Mouse (Mus musculus) stomach, embryonic 14.5 days (tissue): Measurements from ENCODE around the gene Pcsk5. TPM values are rescaled to one million over a fixed set of nuclear protein-coding genes. Genes with fewer than 3 reads are reported as not detected.

Experiments used
- ATAC-seq: fragments of 200-750 bp; cut with Nextera tagmentation; 2 replicates; pipeline ENCODE4 v1.8.0; 2017; ENCODE audit warnings: low read depth, moderate TSS enrichment; ENCODE audit not compliant: insufficient number of reproducible peaks, insufficient read depth, low FRiP score
- H3K27ac ChIP-seq: fragments of 300-500 bp; sonication (generic); 2 replicates; pipeline ENCODE4 v1.5.1; 2014; ENCODE audit warnings: mild to moderate bottlenecking, low read length, moderate library complexity, mixed read lengths
- H3K27me3 ChIP-seq: fragments of 300-500 bp; sonication (generic); 2 replicates; pipeline ENCODE4 v1.6.1; 2014; ENCODE audit warnings: low read length, control low read depth, mixed read lengths; ENCODE audit not compliant: control insufficient read depth, insufficient read depth
- H3K36me3 ChIP-seq: fragments of 300-500 bp; sonication (generic); 2 replicates; pipeline ENCODE4 v1.6.1; 2014; ENCODE audit warnings: mild to moderate bottlenecking, control low read depth, low read length, moderate library complexity, mixed read lengths; ENCODE audit not compliant: control insufficient read depth, insufficient read depth
- H3K4me1 ChIP-seq: fragments of 300-500 bp; sonication (generic); 2 replicates; pipeline ENCODE4 v1.6.1; 2014; ENCODE audit warnings: low read length, control low read depth, mixed read lengths; ENCODE audit not compliant: control insufficient read depth, insufficient read depth
- H3K4me2 ChIP-seq: fragments of 300-500 bp; sonication (generic); replicated peaks from 2 replicates; pipeline ENCODE4 v1.6.1; 2014; ENCODE audit warnings: low read depth, low read length, control low read depth
- H3K4me3 ChIP-seq: fragments of 300-500 bp; sonication (generic); 2 replicates; pipeline ENCODE4 v1.5.1; 2014; ENCODE audit warnings: low read depth, low read length, control low read depth
- H3K9ac ChIP-seq: fragments of 300-500 bp; sonication (generic); replicated peaks from 2 replicates; pipeline ENCODE4 v1.6.1; 2014; ENCODE audit warnings: low read depth, mild to moderate bottlenecking, control low read depth, low read length, moderate library complexity, mixed read lengths
- H3K9me3 ChIP-seq: fragments of 300-500 bp; sonication (generic); 2 replicates; pipeline ENCODE4 v1.6.1; 2016; ENCODE audit warnings: low read depth, low read length, control low read depth; ENCODE audit not compliant: control insufficient read depth
- WGBS: fragments of 180-500 bp; shearing (Covaris S2); extraction: QIAGEN DNeasy Blood & Tissue Kit; methylation state at CpG from one replicate; pipeline ENCODE4 v1.1.7; 2014; 5-methylcytosine and 5-hydroxymethylcytosine counted together
- polyA plus RNA-seq: library from polyadenylated mRNA; unstranded; fragments of >200 nt; fragmentation: Nextera tagmentation; extraction: Ambion mirVana; gene quantifications from 2 replicates; pipeline ENCODE4 v1.2.1, GENCODE M21; 2014

Gene Pcsk5
- polyA plus RNA-seq, 1 experiment from 2014 or later, result 17.9 TPM

DNA sequence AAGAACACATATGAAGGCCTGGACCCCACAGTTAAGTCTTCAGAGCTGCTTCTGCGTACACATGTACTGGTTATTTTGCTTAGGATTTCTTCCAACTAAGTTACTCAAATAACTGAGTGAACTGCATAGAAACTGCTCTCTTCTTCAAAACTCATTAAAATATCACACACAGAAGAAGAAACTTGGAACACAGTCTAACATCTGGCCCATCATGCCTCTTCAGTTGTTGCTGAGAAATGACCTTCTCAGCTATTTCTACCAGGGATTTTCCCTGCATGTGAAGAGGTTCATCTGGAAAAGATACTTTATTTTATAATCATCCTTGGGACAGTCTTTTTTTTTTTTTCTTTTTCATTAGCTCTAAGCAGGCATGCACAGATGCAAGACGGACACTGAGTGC is 231.3 kb downstream of the Pcsk5 start:
- Histone ChIP-seq H3K4me3 (no peak overlapping the region), H3K27ac (no peak overlapping the region), H3K9me3 (no peaks in the 10 kb centered on the region), H3K36me3 (no peaks in the 10 kb centered on the region), H3K4me2 (no peak overlapping the region), H3K4me1 (no peaks in the 10 kb centered on the region), H3K9ac (no peak overlapping the region), H3K27me3 (no peaks in the 10 kb centered on the region)
- WGBS, result 67% methylated on average over 2 of the region's 2 CpGs
- no peak for ATAC-seq

DNA sequence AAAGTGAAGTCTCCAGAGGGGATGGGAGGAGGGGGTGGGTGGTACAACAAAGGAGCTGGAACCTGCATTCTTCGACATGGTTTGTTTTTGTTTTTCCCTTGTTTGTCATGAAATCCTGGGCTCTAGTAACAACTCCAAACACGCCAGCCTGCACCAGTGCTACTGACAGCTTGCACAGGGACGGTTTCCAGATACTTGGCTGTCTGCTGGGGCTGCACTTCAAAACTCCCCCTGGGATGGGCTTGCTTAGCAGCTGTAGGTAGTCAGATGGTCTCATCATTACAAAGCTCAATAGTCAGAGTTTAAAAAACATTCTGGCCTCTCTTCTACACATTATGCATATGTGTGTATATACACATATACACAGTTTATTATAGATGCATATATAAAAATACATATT is 234.1 kb downstream of the Pcsk5 start:
- no peaks in the 10 kb centered on the region for H3K9me3 ChIP-seq
- H3K27ac ChIP-seq, result no peak overlapping the region
- H3K4me2 ChIP-seq, result no peak overlapping the region
- H3K4me1 ChIP-seq, result no peaks in the 10 kb centered on the region
- no peak overlapping the region for H3K9ac ChIP-seq
- WGBS, result 42% methylated on average over 3 of the region's 3 CpGs
- no peaks in the 10 kb centered on the region for H3K27me3 ChIP-seq
- H3K36me3 ChIP-seq, result no peaks in the 10 kb centered on the region
- H3K4me3 ChIP-seq, result no peak overlapping the region
- no peak for ATAC-seq

DNA sequence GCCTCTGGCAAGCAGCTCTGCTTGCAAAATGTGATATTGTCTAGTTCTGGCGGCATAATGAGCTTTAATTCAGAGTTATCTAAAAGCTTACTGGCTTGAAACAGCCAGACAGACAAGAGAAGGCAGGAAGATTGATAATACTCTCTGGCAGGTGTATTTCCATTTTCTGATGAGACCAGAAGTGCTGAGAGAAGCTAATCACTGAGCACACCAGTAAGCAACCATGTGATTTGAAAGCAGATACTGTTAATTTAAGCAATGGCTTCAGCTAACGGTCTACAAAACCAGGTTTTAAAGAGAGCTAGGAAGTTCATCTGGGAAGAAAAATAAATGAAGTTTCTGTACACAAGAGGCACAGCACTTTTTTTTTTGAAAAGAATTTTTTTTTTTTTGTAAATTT is 237.1 kb downstream of the Pcsk5 start:
- no peak overlapping the region for H3K9ac ChIP-seq
- H3K36me3 ChIP-seq, result no peaks in the 10 kb centered on the region
- WGBS, result 62% methylated on average over 2 of the region's 2 CpGs
- H3K4me3 ChIP-seq, result no peak overlapping the region
- no peak for ATAC-seq
- no peaks in the 10 kb centered on the region for H3K27me3 ChIP-seq
- H3K4me2 ChIP-seq, result no peak overlapping the region
- no peak overlapping the region for H3K27ac ChIP-seq
- H3K4me1 ChIP-seq, result no peaks in the 10 kb centered on the region
- no peaks in the 10 kb centered on the region for H3K9me3 ChIP-seq

DNA sequence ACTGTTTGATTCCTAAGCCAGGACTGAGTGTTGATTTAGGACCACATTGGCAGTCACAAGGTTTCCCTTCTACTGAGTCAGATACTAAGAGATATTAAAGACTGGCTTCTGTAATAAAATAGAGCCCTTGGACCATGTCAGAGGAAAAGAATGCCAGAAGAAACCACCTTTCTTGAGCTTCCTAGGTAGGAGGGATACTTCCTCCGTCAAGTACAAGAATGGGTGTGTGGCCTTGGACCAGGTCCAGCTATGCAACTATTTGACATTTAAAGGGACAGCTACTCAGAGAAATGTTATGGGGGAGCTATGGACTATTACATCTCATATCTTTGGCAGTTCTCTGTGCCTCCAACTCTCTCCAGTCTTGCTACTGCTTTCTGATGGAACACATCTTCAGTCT is 244.6 kb downstream of the Pcsk5 start:
- no peaks in the 10 kb centered on the region for H3K27me3 ChIP-seq
- H3K27ac ChIP-seq, result no peak overlapping the region
- H3K4me2 ChIP-seq, result no peak overlapping the region
- H3K9ac ChIP-seq, result no peak overlapping the region
- no peaks in the 10 kb centered on the region for H3K9me3 ChIP-seq
- H3K36me3 ChIP-seq, result no peaks in the 10 kb centered on the region
- WGBS, result 6% methylated on average over 1 of the region's 1 CpGs
- H3K4me1 ChIP-seq, result peaks cover 12% of the 10 kb centered on the region
- H3K4me3 ChIP-seq, result no peak overlapping the region
- ATAC-seq, result no peak

DNA sequence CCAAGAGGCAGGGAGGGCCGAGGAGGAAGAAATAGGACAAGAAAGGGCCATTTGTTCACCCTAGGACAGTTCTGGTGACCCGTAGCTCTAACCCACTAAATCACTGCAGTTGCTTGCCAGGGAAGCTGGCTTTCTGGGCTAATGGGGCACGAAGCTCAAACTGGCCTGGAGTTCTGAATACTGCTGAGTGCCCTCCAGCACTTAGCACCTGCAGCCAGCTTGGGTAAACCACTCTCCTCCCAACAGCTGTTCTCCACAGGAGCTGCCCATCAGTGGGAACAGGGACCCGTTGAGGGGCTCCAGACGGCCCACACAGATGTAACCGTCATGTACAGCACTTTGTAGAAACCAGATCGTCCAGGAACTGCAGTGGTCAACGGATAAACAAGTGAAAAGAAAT is 246.1 kb downstream of the Pcsk5 start:
- peak; percentile 67; the same call in 1 of the 2 replicates for ATAC-seq
- Histone ChIP-seq H3K27ac (no peak overlapping the region), H3K4me2 (no peak overlapping the region)

DNA sequence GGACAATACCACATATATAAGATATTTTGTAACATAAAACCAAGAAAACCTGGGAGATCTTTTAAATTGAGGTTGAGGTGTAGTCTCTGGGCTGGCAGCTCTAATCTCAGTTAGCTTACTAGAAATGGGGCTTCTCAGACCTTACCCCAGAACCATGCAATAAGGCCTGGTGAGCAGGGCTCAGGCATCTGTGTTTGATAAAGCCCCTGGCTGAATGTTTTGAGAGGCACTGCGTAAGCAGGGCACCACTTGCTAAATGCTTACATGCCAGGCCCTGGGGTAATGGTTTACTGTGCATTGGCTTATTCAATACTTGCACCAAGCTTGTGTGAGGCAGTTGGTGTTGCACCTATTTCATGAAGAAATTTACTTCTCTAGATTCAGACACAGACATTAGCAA is 247.1 kb downstream of the Pcsk5 start:
- Histone ChIP-seq H3K4me2 (no peak overlapping the region), H3K4me3 (no peak overlapping the region), H3K4me1 (peaks cover 12% of the 10 kb centered on the region), H3K9me3 (no peaks in the 10 kb centered on the region), H3K27ac (no peak overlapping the region), H3K27me3 (no peaks in the 10 kb centered on the region), H3K36me3 (no peaks in the 10 kb centered on the region), H3K9ac (no peak overlapping the region)
- ATAC-seq, result no peak
- WGBS, result 88% methylated on average over 1 of the region's 1 CpGs

More for the DNA sequence above, 246.1 kb downstream of the Pcsk5 start:
- H3K9ac ChIP-seq, result no peak overlapping the region
- no peaks in the 10 kb centered on the region for H3K36me3 ChIP-seq
- H3K4me3 ChIP-seq, result no peak overlapping the region
- WGBS, result 18% methylated on average over 8 of the region's 8 CpGs
- H3K27me3 ChIP-seq, result no peaks in the 10 kb centered on the region
- no peaks in the 10 kb centered on the region for H3K9me3 ChIP-seq
- peaks cover 12% of the 10 kb centered on the region for H3K4me1 ChIP-seq

DNA sequence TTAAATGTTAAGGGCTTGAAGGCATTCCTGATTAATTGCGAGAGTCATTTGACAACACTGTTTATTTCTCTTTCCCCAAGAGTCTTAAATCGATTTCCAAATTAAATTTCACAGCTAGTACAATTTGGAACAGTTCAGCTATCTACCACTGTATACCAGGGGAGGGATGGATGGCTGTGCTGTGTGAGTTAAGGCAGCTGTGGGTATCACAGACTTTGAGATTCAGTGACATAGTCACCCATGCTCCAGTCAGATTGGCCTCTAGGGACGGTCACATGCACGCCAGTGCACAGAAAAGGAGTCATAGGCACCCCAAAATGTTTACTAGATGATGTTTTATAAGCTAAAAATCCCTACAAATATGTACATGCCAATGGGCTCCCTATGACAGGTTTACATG is 260.0 kb downstream of the Pcsk5 start:
- Histone ChIP-seq H3K27me3 (no peaks in the 10 kb centered on the region), H3K9ac (no peak overlapping the region), H3K4me1 (no peaks in the 10 kb centered on the region), H3K4me2 (no peak overlapping the region), H3K4me3 (no peak overlapping the region), H3K9me3 (no peaks in the 10 kb centered on the region), H3K36me3 (no peaks in the 10 kb centered on the region; the same call in 1 of the 2 replicates), H3K27ac (no peak overlapping the region)
- ATAC-seq, result no peak
- 88% methylated on average over 4 of the region's 4 CpGs for WGBS

DNA sequence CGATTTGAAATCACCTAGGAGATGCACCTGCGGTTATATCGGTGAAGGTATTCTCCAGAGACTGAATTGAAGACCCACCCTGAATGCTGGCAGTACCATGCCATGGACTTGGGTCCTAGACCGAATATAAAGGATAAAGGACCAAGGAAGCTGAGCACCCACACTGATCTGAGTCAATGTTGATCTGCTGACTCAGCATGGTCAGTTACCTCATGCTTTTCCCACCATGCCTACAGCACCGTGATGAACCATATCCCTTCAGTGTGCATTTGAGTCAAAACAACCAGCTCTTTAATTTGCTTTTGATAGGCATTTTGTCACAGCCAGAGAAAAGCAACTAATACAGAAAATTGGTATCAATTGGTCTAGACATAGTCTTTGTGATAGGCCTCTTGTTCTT is 262.9 kb downstream of the Pcsk5 start:
- no peaks in the 10 kb centered on the region for H3K27me3 ChIP-seq
- H3K4me3 ChIP-seq, result no peak overlapping the region
- no peaks in the 10 kb centered on the region; the same call in 1 of the 2 replicates for H3K36me3 ChIP-seq
- H3K9me3 ChIP-seq, result no peaks in the 10 kb centered on the region
- H3K4me1 ChIP-seq, result no peaks in the 10 kb centered on the region
- ATAC-seq, result no peak
- H3K9ac ChIP-seq, result no peak overlapping the region
- WGBS, result 94% methylated on average over 5 of the region's 5 CpGs
- no peak overlapping the region for H3K4me2 ChIP-seq
- H3K27ac ChIP-seq, result no peak overlapping the region

DNA sequence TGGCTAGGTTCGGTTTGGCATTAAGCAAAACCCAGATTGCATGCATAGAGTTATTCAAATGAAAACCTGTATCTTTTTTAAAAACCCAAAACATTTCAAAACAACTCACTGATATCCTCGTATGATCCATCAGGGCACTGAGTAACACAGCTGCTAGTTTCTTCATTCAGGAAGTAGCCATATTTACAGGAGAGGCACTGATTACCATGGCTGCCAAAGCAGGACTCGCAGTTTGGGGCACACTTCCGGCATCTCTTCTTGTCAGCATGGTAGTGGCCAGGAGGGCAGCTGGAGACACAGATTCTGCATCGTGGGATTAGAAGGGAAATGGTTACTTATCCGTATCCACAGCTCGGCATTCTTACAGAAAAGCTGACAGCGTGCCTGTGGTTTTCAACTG is 265.1 kb downstream of the Pcsk5 start:
- no peaks in the 10 kb centered on the region for H3K9me3 ChIP-seq
- H3K9ac ChIP-seq, result no peak overlapping the region
- no peaks in the 10 kb centered on the region for H3K4me1 ChIP-seq
- no peaks in the 10 kb centered on the region; the same call in 1 of the 2 replicates for H3K36me3 ChIP-seq
- H3K4me2 ChIP-seq, result no peak overlapping the region
- 90% methylated on average over 8 of the region's 8 CpGs for WGBS
- H3K27me3 ChIP-seq, result no peaks in the 10 kb centered on the region
- no peak for ATAC-seq
- H3K27ac ChIP-seq, result no peak overlapping the region
- no peak overlapping the region for H3K4me3 ChIP-seq
